Mouse (Mus musculus) forebrain, embryonic 11.5 days (tissue): ENCODE measurements around the gene Ankrd6. TPM values are rescaled to one million over a fixed set of nuclear protein-coding genes. Genes with fewer than 3 reads are reported as not detected.

Source experiments
- polyA plus RNA-seq: library from polyadenylated mRNA; unstranded; fragments of >200 nt; fragmentation: Nextera tagmentation; extraction: Ambion mirVana; gene quantifications from 2 replicates; pipeline ENCODE4 v1.2.1, GENCODE M21; 2014

The Ankrd6 gene
- polyA plus RNA-seq, 1 experiment from 2014 or later: 16.8 TPM

Other genes with a start within 250 kb of the Ankrd6 start
- 122 and 133 TPM in 2 replicates for gene Lyrm2, start 150.6 kb downstream of the Ankrd6 start, polyA plus RNA-seq
- 28.2 and 30.2 TPM in 2 replicates for gene Rragd, start 32.2 kb upstream of the Ankrd6 start, polyA plus RNA-seq
- gene Ube2j1, start 80.6 kb upstream of the Ankrd6 start, polyA plus RNA-seq: 54.6 and 57.7 TPM in 2 replicates
- gene Gabrr2, start 112.2 kb upstream of the Ankrd6 start, polyA plus RNA-seq: 0.36 and 0.73 TPM in 2 replicates
- gene Gabrr1, start 181.7 kb upstream of the Ankrd6 start, polyA plus RNA-seq: not detected in 2 replicates
- gene Pm20d2, start 238.9 kb upstream of the Ankrd6 start, polyA plus RNA-seq: 1.1 and 1.7 TPM in 2 replicates